ENCODE assay signal across 26 mouse cellular contexts in the genomic region with DNA sequence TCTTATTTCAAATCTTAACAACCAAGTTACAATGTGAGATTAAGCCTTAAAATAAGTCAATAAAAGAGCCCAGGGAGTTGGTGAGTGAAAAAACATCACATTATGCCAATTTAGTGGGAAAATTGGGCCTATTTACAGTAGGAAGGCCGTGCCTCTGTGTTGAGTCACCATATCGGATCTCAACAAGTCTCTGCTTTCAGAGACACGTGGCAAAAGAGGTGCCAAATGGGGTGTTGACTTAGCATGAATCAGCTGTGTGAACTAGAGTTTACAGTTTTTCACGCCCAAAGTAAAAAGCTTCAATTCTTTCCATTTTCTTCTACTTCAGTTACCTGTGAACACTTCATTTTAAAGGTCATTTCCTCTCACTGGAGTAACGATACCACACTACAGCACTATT. TPM values are rescaled to one million over a fixed set of nuclear protein-coding genes. Genes with fewer than 3 reads are reported as not detected.
DNase-seq lines count a peak whose midpoint lies in the region; ATAC-seq and TF ChIP-seq lines count a peak whose summit lies in the region.
"Had no signal": no experiment of that assay in that cellular context is flagged by ENCODE, and none has a peak within 500 bp of the region (broad histone marks: within the 10 kb centered on the region; RNA-seq: fewer than 3 reads in every experiment).

No protein-coding gene starts in this region.

- H3K79me2 ChIP-seq in myocyte (ENCODE audit: control insufficient read depth, insufficient read depth), result no peaks in the 10 kb centered on the region

- TF ChIP-seq EP300 in lung, postnatal 0 days (IDR thresholded peaks at IDR 0.05), result no peak

- no peak for TF ChIP-seq CTCF in lung, postnatal 0 days (IDR thresholded peaks at IDR 0.05)

- H3K27ac ChIP-seq in heart, embryonic 12.5 days (ENCODE audit: poor library complexity, severe bottlenecking), result no peak overlapping the region
- H3K27ac ChIP-seq in lung, postnatal 0 days (ENCODE audit: low read length), result no peak overlapping the region
- H3K27ac ChIP-seq: forebrain, embryonic 13.5 days; heart, embryonic 13.5 days; hindbrain, embryonic 14.5 days; limb, embryonic 10.5 days; liver, embryonic 15.5 days; lung, embryonic 15.5 days; neural tube, embryonic 15.5 days had no signal

- TF ChIP-seq POLR2A in myocyte (IDR thresholded peaks at IDR 0.05; ENCODE audit: insufficient read length, low read depth), result no peak

- H3K4me1 ChIP-seq in heart, embryonic 12.5 days (replicated peaks), result peaks cover 7% of the 10 kb centered on the region
- H3K4me1 ChIP-seq in lung, postnatal 0 days (ENCODE audit: insufficient read depth, low read depth, low read length), result no peaks in the 10 kb centered on the region
- H3K4me1 ChIP-seq: limb, embryonic 10.5 days; liver, embryonic 15.5 days; lung, embryonic 15.5 days; neural tube, embryonic 15.5 days had no signal

- H3ac ChIP-seq in myocyte (ENCODE audit: control insufficient read depth, insufficient read length), result no peak overlapping the region

- H3K9ac ChIP-seq in heart, embryonic 12.5 days, result no peak overlapping the region
- no peak overlapping the region for H3K9ac ChIP-seq in lung, postnatal 0 days (replicated peaks; ENCODE audit: low read depth)
- H3K9ac ChIP-seq: forebrain, embryonic 13.5 days; heart, embryonic 13.5 days; hindbrain, embryonic 14.5 days; liver, embryonic 15.5 days; lung, embryonic 15.5 days; neural tube, embryonic 15.5 days had no signal

- no peaks in the 10 kb centered on the region for H3K9me3 ChIP-seq in heart, embryonic 12.5 days (replicated peaks)
- H3K9me3 ChIP-seq in lung, postnatal 0 days (ENCODE audit: low read length), result no peaks in the 10 kb centered on the region
- H3K9me3 ChIP-seq: forebrain, embryonic 13.5 days; heart, embryonic 13.5 days; limb, embryonic 10.5 days; liver, embryonic 15.5 days; lung, embryonic 15.5 days; neural tube, embryonic 15.5 days had no signal

- peak; percentile 6 to 21 for DNase-seq in heart, adult 18-20 months
- DNase-seq in 3T3-L1 (ENCODE audit: low read depth, low spot score) (peak; percentile 88), adipocyte (ENCODE audit: low spot score) (peak; percentile 45)
- DNase-seq in lung, postnatal 10 days, result no peak
- no peak for DNase-seq in lung, postnatal 0 days (ENCODE audit: low spot score)
- no peak for DNase-seq in thymus, postnatal 0 days (ENCODE audit: low spot score)
- DNase-seq: cerebellum, adult 18-20 months; cerebellum, postnatal 14 days; gastrocnemius, postnatal 10 days; heart, adult 11 months; kidney, adult 18-20 months; kidney, postnatal 10 days; liver; thymus, postnatal 4 days had no signal

- H3K4me3 ChIP-seq in heart, embryonic 12.5 days, result no peak overlapping the region
- no peak overlapping the region for H3K4me3 ChIP-seq in myocyte
- H3K4me3 ChIP-seq in lung, postnatal 0 days (ENCODE audit: low read depth, low read length), result no peak overlapping the region
- H3K4me3 ChIP-seq: forebrain, embryonic 13.5 days; heart, embryonic 13.5 days; layer of hippocampus, adult 2 months; limb, embryonic 10.5 days; liver, embryonic 15.5 days; lung, embryonic 15.5 days; neural tube, embryonic 15.5 days had no signal

- no peaks in the 10 kb centered on the region for H3K27me3 ChIP-seq in heart, embryonic 12.5 days (replicated peaks)
- no peaks in the 10 kb centered on the region for H3K27me3 ChIP-seq in myocyte (ENCODE audit: control insufficient read depth, insufficient read depth, insufficient read length)
- H3K27me3 ChIP-seq in lung, postnatal 0 days (replicated peaks; ENCODE audit: insufficient read depth, low read length), result no peaks in the 10 kb centered on the region
- H3K27me3 ChIP-seq: forebrain, embryonic 13.5 days; heart, embryonic 13.5 days; liver, embryonic 15.5 days; lung, embryonic 15.5 days; neural tube, embryonic 15.5 days had no signal

- WGBS in heart, embryonic 12.5 days, result 58% methylated on average over 5 of the region's 5 CpGs
- whole genome bisulfite sequencing in lung, postnatal 0 days, result 62% methylated on average over 5 of the region's 5 CpGs

- no peak overlapping the region for H3K4me2 ChIP-seq in heart, embryonic 12.5 days
- H3K4me2 ChIP-seq in myocyte (ENCODE audit: low read depth), result no peak overlapping the region
- H3K4me2 ChIP-seq in lung, postnatal 0 days (replicated peaks; ENCODE audit: low read depth, low read length), result no peak overlapping the region
- H3K4me2 ChIP-seq: forebrain, embryonic 13.5 days; heart, embryonic 13.5 days; hindbrain, embryonic 14.5 days; liver, embryonic 15.5 days; lung, embryonic 15.5 days; midbrain, embryonic 11.5 days; neural tube, embryonic 15.5 days had no signal

- no peaks in the 10 kb centered on the region for H3K36me3 ChIP-seq in heart, embryonic 12.5 days
- no peaks in the 10 kb centered on the region for H3K36me3 ChIP-seq in myocyte (ENCODE audit: control insufficient read depth, insufficient read depth)
- no peaks in the 10 kb centered on the region for H3K36me3 ChIP-seq in lung, postnatal 0 days (ENCODE audit: insufficient read depth, low read length)
- H3K36me3 ChIP-seq: heart, embryonic 13.5 days; limb, embryonic 10.5 days; liver, embryonic 15.5 days; lung, embryonic 15.5 days; neural tube, embryonic 15.5 days had no signal

- ATAC-seq in heart, embryonic 12.5 days (ENCODE audit: insufficient number of reproducible peaks, low FRiP score), result no peak
- no peak for ATAC-seq in lung, postnatal 0 days
- ATAC-seq: inflammation-experienced regulatory T-cells, adult 6 months had no signal

TF ChIP-seq in myocyte, 11 proteins besides CTCF, POLR2A, EP300 and RAD21:
- TF ChIP-seq USF1 (IDR thresholded peaks at IDR 0.05; ENCODE audit: low read depth) (peak; percentile 62), MAX (IDR thresholded peaks at IDR 0.05; ENCODE audit: low read depth) (peak; percentile 42), E2F4 (IDR thresholded peaks at IDR 0.05; ENCODE audit: insufficient read depth) (no peak)
TF ChIP-seq in myocyte: peak in this region for 2.

RNA-seq across cellular contexts. Expression of gene Ccng1, which starts 35.2 kb away (rescaled TPM):
- total RNA-seq in heart, adult 18-20 months (2021), result 100 to 1,000 TPM; 495 to 546 TPM
- 148 and 154 TPM in 2 replicates for polyA plus RNA-seq in heart, embryonic 12.5 days (2016; fragmentation: Nextera tagmentation; extraction: Ambion mirVana)
- polyA plus RNA-seq in myocyte (2012; fragmentation: generic; extraction: Trizol), result 55.2 TPM
- polyA plus RNA-seq in lung, postnatal 0 days (2015; fragmentation: Nextera tagmentation; extraction: Ambion mirVana), result 26.2 and 32.2 TPM in 2 replicates
- polyA plus RNA-seq in thymus, postnatal 0 days (2015; fragmentation: Nextera tagmentation; extraction: Ambion mirVana), result 49.5 and 53.0 TPM in 2 replicates

RNA-seq across cellular contexts. Expression of gene Nudcd2, which starts 56.8 kb away (rescaled TPM):
- total RNA-seq in heart, adult 18-20 months (2021), result 10 to 100 TPM; 14.0 to 16.8 TPM
- polyA plus RNA-seq in heart, embryonic 12.5 days (2016; fragmentation: Nextera tagmentation; extraction: Ambion mirVana), result 113 and 125 TPM in 2 replicates
- polyA plus RNA-seq in myocyte (2012; fragmentation: generic; extraction: Trizol), result 43.5 TPM
- polyA plus RNA-seq in lung, postnatal 0 days (2015; fragmentation: Nextera tagmentation; extraction: Ambion mirVana), result 55.2 and 60.7 TPM in 2 replicates
- 144 and 146 TPM in 2 replicates for polyA plus RNA-seq in thymus, postnatal 0 days (2015; fragmentation: Nextera tagmentation; extraction: Ambion mirVana)

RNA-seq across cellular contexts. Expression of gene Hmmr, which starts 57.1 kb away (rescaled TPM):
- total RNA-seq in heart, adult 18-20 months (2021), result under 1 TPM; 0.25 to 0.49 TPM
- polyA plus RNA-seq in heart, embryonic 12.5 days (2016; fragmentation: Nextera tagmentation; extraction: Ambion mirVana), result 56.7 and 61.9 TPM in 2 replicates
- 8.4 TPM for polyA plus RNA-seq in myocyte (2012; fragmentation: generic; extraction: Trizol)
- 1.5 and 2.9 TPM in 2 replicates for polyA plus RNA-seq in lung, postnatal 0 days (2015; fragmentation: Nextera tagmentation; extraction: Ambion mirVana)
- 47.1 and 51.6 TPM in 2 replicates for polyA plus RNA-seq in thymus, postnatal 0 days (2015; fragmentation: Nextera tagmentation; extraction: Ambion mirVana)

Comparison
In these comparisons a context has a peak if more than half of its experiments do, and no peak if none do; other contexts are left out.
1. DNase-seq: peak in heart, adult 18-20 months (2 of 2), 3T3-L1 (single experiment) and adipocyte (single experiment); none in lung, postnatal 10 days (single experiment), lung, postnatal 0 days (single experiment) and thymus, postnatal 0 days (single experiment).